7 mouse cellular contexts compared by ENCODE assay signal in genomic region chr3:59208650-59209548, GRCm38 (mm10). TPM values are rescaled to one million over a fixed set of nuclear protein-coding genes. Genes with fewer than 3 reads are reported as not detected.
A peak's percentile ranks its signal among the peaks of the same experiment; 100 is the strongest.
DNase-seq lines count a peak whose midpoint lies in the region; ATAC-seq and TF ChIP-seq lines count a peak whose summit lies in the region.

No protein-coding gene starts in this region.

- H3K27ac ChIP-seq in liver, adult 2 months (replicated peaks; ENCODE audit: insufficient read depth, low read depth, low read length), result no peak overlapping the region
- H3K27ac ChIP-seq in liver, embryonic 12.5 days, result no peak overlapping the region
- H3K27ac ChIP-seq in hindbrain, embryonic 13.5 days, result no peak overlapping the region

- H3K36me3 ChIP-seq in liver, adult 2 months (ENCODE audit: control insufficient read depth, insufficient read depth, low read length), result no peaks in the 10 kb centered on the region
- no peaks in the 10 kb centered on the region for H3K36me3 ChIP-seq in liver, embryonic 12.5 days
- H3K36me3 ChIP-seq in hindbrain, embryonic 13.5 days, result no peaks in the 10 kb centered on the region

- H3K9me3 ChIP-seq in liver, embryonic 12.5 days (replicated peaks), result no peaks in the 10 kb centered on the region
- no peaks in the 10 kb centered on the region for H3K9me3 ChIP-seq in hindbrain, embryonic 13.5 days

- H3K4me3 ChIP-seq in liver, adult 2 months (ENCODE audit: insufficient read depth, low read depth, low read length), result peak overlapping the region; percentile 17; the same call in 1 of the 2 replicates
- H3K4me3 ChIP-seq in liver, embryonic 12.5 days, result no peak overlapping the region
- no peak overlapping the region for H3K4me3 ChIP-seq in hindbrain, embryonic 13.5 days

- H3K4me2 ChIP-seq in liver, embryonic 12.5 days, result no peak overlapping the region
- no peak overlapping the region for H3K4me2 ChIP-seq in hindbrain, embryonic 13.5 days

- WGBS in liver, adult 2 months, result 59% methylated on average over 4 of the region's 4 CpGs
- 63% methylated on average over 4 of the region's 4 CpGs for WGBS in liver, embryonic 12.5 days (ENCODE audit: insufficient replicate concordance)
- 62% methylated on average over 4 of the region's 4 CpGs for WGBS in hindbrain, embryonic 13.5 days

- H3K79me2 ChIP-seq in liver, adult 2 months (ENCODE audit: control insufficient read depth, insufficient read depth, low read length), result no peaks in the 10 kb centered on the region

- H3K27me3 ChIP-seq in liver, adult 2 months (ENCODE audit: control insufficient read depth, insufficient read depth, low read length), result no peaks in the 10 kb centered on the region
- H3K27me3 ChIP-seq in liver, embryonic 12.5 days (replicated peaks), result no peaks in the 10 kb centered on the region
- no peaks in the 10 kb centered on the region for H3K27me3 ChIP-seq in hindbrain, embryonic 13.5 days

- no peak for ATAC-seq in liver, embryonic 12.5 days
- ATAC-seq in hindbrain, embryonic 13.5 days (ENCODE audit: low FRiP score), result peak; percentile 74
- no peak for ATAC-seq in erythroblast, adult 5-6 weeks (replicated peaks; ENCODE audit: low FRiP score, poor library complexity, severe bottlenecking)

- TF ChIP-seq CTCF in liver, adult 2 months (IDR thresholded peaks at IDR 0.05; ENCODE audit: low read depth, low read length), result peak; percentile 56

- no peaks in the 10 kb centered on the region for H3K4me1 ChIP-seq in liver, adult 2 months (ENCODE audit: control insufficient read depth, insufficient read depth, low read length)
- H3K4me1 ChIP-seq in liver, embryonic 12.5 days, result peaks cover 16% of the 10 kb centered on the region
- no peaks in the 10 kb centered on the region for H3K4me1 ChIP-seq in hindbrain, embryonic 13.5 days (replicated peaks)

- H3K9ac ChIP-seq in liver, adult 2 months (ENCODE audit: low read depth, low read length), result no peak overlapping the region
- H3K9ac ChIP-seq in liver, embryonic 12.5 days, result no peak overlapping the region
- no peak overlapping the region for H3K9ac ChIP-seq in hindbrain, embryonic 13.5 days

- DNase-seq in liver, adult 2 months (ENCODE audit: extremely low read depth, low read depth, low spot score), result peak; percentile 66
- DNase-seq in NIH3T3 (ENCODE audit: low read depth), result peak; percentile 94
- DNase-seq in cerebellum, postnatal 14 days, result peak; percentile 71 to 85
- peak; percentile 89 for DNase-seq in lung, postnatal 36 days

- TF ChIP-seq POLR2A in liver, adult 2 months (IDR thresholded peaks at IDR 0.05; ENCODE audit: extremely low read depth, insufficient read depth, low read length), result no peak

RNA-seq across cellular contexts. Expression of gene P2ry13, which starts 1.8 kb away (rescaled TPM):
- total RNA-seq in liver, adult 2 months (2014; rRNA removed), result 5.2 and 5.5 TPM in 2 replicates
- 0.62 and 1.6 TPM in 2 replicates for polyA plus RNA-seq in liver, adult 2 months (2012; rRNA removed)
- 1.6 and 1.8 TPM in 2 replicates for polyA plus RNA-seq in liver, embryonic 12.5 days (2016; fragmentation: Nextera tagmentation; extraction: Ambion mirVana)
- polyA plus RNA-seq in hindbrain, embryonic 13.5 days (2015; fragmentation: Nextera tagmentation; extraction: Ambion mirVana), result 1.2 and 1.7 TPM in 2 replicates
- 1.7 and 9.8 TPM in 2 replicates for total RNA-seq in erythroblast, adult 5-6 weeks (2015; ENCODE audit: low replicate concordance)
- 1.7 and 2.2 TPM in 2 replicates for total RNA-seq in erythroblast, adult 5-6 weeks (2017; ENCODE audit: low replicate concordance)

RNA-seq across cellular contexts. Expression of gene Gpr87, which starts 14.0 kb away (rescaled TPM):
- not detected in 2 replicates for total RNA-seq in liver, adult 2 months (2014; rRNA removed)
- polyA plus RNA-seq in liver, adult 2 months (2012; rRNA removed), result not detected in 2 replicates
- 0.08 TPM in 1 of 2 replicates, not detected in the other for polyA plus RNA-seq in liver, embryonic 12.5 days (2016; fragmentation: Nextera tagmentation; extraction: Ambion mirVana)
- 0.29 TPM in 1 of 2 replicates, not detected in the other for polyA plus RNA-seq in hindbrain, embryonic 13.5 days (2015; fragmentation: Nextera tagmentation; extraction: Ambion mirVana)
- not detected in 2 replicates for total RNA-seq in erythroblast, adult 5-6 weeks (2015; ENCODE audit: low replicate concordance)
- not detected in 2 replicates for total RNA-seq in erythroblast, adult 5-6 weeks (2017; ENCODE audit: low replicate concordance)

RNA-seq across cellular contexts. Expression of gene P2ry12, which starts 53.8 kb away (rescaled TPM):
- 2.3 and 2.6 TPM in 2 replicates for total RNA-seq in liver, adult 2 months (2014; rRNA removed)
- 1.3 and 1.7 TPM in 2 replicates for polyA plus RNA-seq in liver, adult 2 months (2012; rRNA removed)
- polyA plus RNA-seq in liver, embryonic 12.5 days (2016; fragmentation: Nextera tagmentation; extraction: Ambion mirVana), result 1.4 and 2.2 TPM in 2 replicates
- 10.2 and 10.9 TPM in 2 replicates for polyA plus RNA-seq in hindbrain, embryonic 13.5 days (2015; fragmentation: Nextera tagmentation; extraction: Ambion mirVana)
- 3.3 and 4.2 TPM in 2 replicates for total RNA-seq in erythroblast, adult 5-6 weeks (2015; ENCODE audit: low replicate concordance)
- 0.68 TPM in 1 of 2 replicates, not detected in the other for total RNA-seq in erythroblast, adult 5-6 weeks (2017; ENCODE audit: low replicate concordance)

RNA-seq across cellular contexts. Expression of gene P2ry14, which starts 55.5 kb away (rescaled TPM):
- 2.1 and 2.3 TPM in 2 replicates for total RNA-seq in liver, adult 2 months (2014; rRNA removed)
- polyA plus RNA-seq in liver, adult 2 months (2012; rRNA removed), result 0.77 and 1.2 TPM in 2 replicates
- 1.7 and 2.4 TPM in 2 replicates for polyA plus RNA-seq in liver, embryonic 12.5 days (2016; fragmentation: Nextera tagmentation; extraction: Ambion mirVana)
- polyA plus RNA-seq in hindbrain, embryonic 13.5 days (2015; fragmentation: Nextera tagmentation; extraction: Ambion mirVana), result 3.0 and 3.8 TPM in 2 replicates
- 0.96 and 4.0 TPM in 2 replicates for total RNA-seq in erythroblast, adult 5-6 weeks (2015; ENCODE audit: low replicate concordance)
- total RNA-seq in erythroblast, adult 5-6 weeks (2017; ENCODE audit: low replicate concordance), result 0.98 and 3.1 TPM in 2 replicates
